Mouse (Mus musculus): ENCODE results near the gene Adcy6. TPM values are rescaled to one million over a fixed set of nuclear protein-coding genes. Genes with fewer than 3 reads are reported as not detected.

The Adcy6 gene
- polyA plus RNA-seq, 1 experiment from 2014 or later: 8.3 TPM

DNA sequence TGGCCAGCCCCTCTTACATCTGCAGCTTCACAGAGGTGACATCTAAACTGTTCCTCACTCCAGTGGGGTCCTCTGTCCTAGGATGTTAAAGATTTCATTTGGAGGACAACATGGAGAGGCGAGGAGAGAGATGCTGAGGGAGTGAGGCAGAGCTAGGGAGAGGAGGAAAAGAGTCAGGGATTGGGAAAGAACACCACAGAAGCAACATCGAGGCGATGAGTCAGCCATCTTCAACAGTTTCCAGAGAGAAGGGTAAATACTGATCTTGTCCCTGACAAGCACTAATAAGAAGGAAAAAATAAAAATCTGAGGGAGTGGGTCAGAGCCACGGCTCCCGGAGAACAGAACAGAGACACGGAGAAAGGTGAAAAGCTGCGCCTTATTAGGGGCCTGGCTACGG lies 26.9 kb downstream of the Adcy6 start:
- 65% methylated on average over 8 of the region's 8 CpGs for WGBS (ENCODE audit: insufficient replicate concordance)
- Histone ChIP-seq H3K36me3 (ENCODE audit: control insufficient read depth, insufficient read depth) (no peaks in the 10 kb centered on the region), H3K9me3 (replicated peaks; ENCODE audit: control insufficient read depth, low read length) (no peaks in the 10 kb centered on the region)

GRCm38 (mm10) chr15:98582410-98582809 lies 27.5 kb downstream of the Adcy6 start:
- 76% methylated on average over 8 of the region's 8 CpGs for WGBS (ENCODE audit: insufficient replicate concordance)
- H3K4me3 ChIP-seq (ENCODE audit: low read depth, low read length): no peak overlapping the region

More for the DNA sequence above, 26.9 kb downstream of the Adcy6 start:
- Histone ChIP-seq H3K27me3 (ENCODE audit: control insufficient read depth, insufficient read depth, low read depth, low read length) (no peaks in the 10 kb centered on the region), H3K4me3 (ENCODE audit: low read depth, low read length) (no peak overlapping the region), H3K4me1 (ENCODE audit: control insufficient read depth, low read depth, low read length) (peaks cover 14% of the 10 kb centered on the region), H3K9ac (ENCODE audit: low read depth, low read length) (no peak overlapping the region), H3K27ac (ENCODE audit: low read length) (no peak overlapping the region), H3K4me2 (ENCODE audit: low read depth, low read length) (no peak overlapping the region)
- no peak for ATAC-seq (ENCODE audit: low read depth)

GRCm38 (mm10) chr15:98579795-98580464 lies 29.9 kb downstream of the Adcy6 start:
- H3K4me3 ChIP-seq (ENCODE audit: low read depth, low read length): no peak overlapping the region
- H3K27me3 ChIP-seq (ENCODE audit: control insufficient read depth, insufficient read depth, low read depth, low read length): no peaks in the 10 kb centered on the region
- WGBS (ENCODE audit: insufficient replicate concordance): 33% methylated on average over 5 of the region's 5 CpGs
- no peaks in the 10 kb centered on the region; the same call in 1 of the 2 replicates for H3K4me1 ChIP-seq (ENCODE audit: control insufficient read depth, low read depth, low read length)
- no peak overlapping the region for H3K27ac ChIP-seq (ENCODE audit: low read length)
- H3K9ac ChIP-seq (ENCODE audit: low read depth, low read length): no peak overlapping the region
- peak; percentile 69 for ATAC-seq (ENCODE audit: low read depth)
- no peaks in the 10 kb centered on the region for H3K36me3 ChIP-seq (ENCODE audit: control insufficient read depth, insufficient read depth)
- H3K4me2 ChIP-seq (ENCODE audit: low read depth, low read length): no peak overlapping the region
- no peaks in the 10 kb centered on the region for H3K9me3 ChIP-seq (replicated peaks; ENCODE audit: control insufficient read depth, low read length)

More at GRCm38 (mm10) chr15:98582410-98582809, 27.5 kb downstream of the Adcy6 start:
- H3K9me3 ChIP-seq (replicated peaks; ENCODE audit: control insufficient read depth, low read length): no peaks in the 10 kb centered on the region
- ATAC-seq (ENCODE audit: low read depth): no peak
- no peaks in the 10 kb centered on the region for H3K36me3 ChIP-seq (ENCODE audit: control insufficient read depth, insufficient read depth)
- H3K9ac ChIP-seq (ENCODE audit: low read depth, low read length): no peak overlapping the region
- no peaks in the 10 kb centered on the region for H3K27me3 ChIP-seq (ENCODE audit: control insufficient read depth, insufficient read depth, low read depth, low read length)
- H3K4me2 ChIP-seq (ENCODE audit: low read depth, low read length): no peak overlapping the region
- H3K4me1 ChIP-seq (ENCODE audit: control insufficient read depth, low read depth, low read length): peaks cover 9% of the 10 kb centered on the region
- no peak overlapping the region for H3K27ac ChIP-seq (ENCODE audit: low read length)

- Histone ChIP-seq H3K9me3 (replicated peaks; ENCODE audit: control insufficient read depth, low read length) (no peaks in the 10 kb centered on the region), H3K4me1 (ENCODE audit: control insufficient read depth, low read depth, low read length) (no peaks in the 10 kb centered on the region; the same call in 1 of the 2 replicates), H3K27me3 (ENCODE audit: control insufficient read depth, insufficient read depth, low read depth, low read length) (no peaks in the 10 kb centered on the region), H3K36me3 (ENCODE audit: control insufficient read depth, insufficient read depth) (no peaks in the 10 kb centered on the region), H3K4me3 (ENCODE audit: low read depth, low read length) (no peak overlapping the region), H3K27ac (ENCODE audit: low read length) (no peak overlapping the region), H3K4me2 (ENCODE audit: low read depth, low read length) (no peak overlapping the region), H3K9ac (ENCODE audit: low read depth, low read length) (no peak overlapping the region)
- 73% methylated on average over 2 of the region's 2 CpGs for WGBS (ENCODE audit: insufficient replicate concordance)
- no peak for ATAC-seq (ENCODE audit: low read depth)
Measured at GRCm38 (mm10) chr15:98579310-98579709, 30.6 kb downstream of the Adcy6 start.

DNA sequence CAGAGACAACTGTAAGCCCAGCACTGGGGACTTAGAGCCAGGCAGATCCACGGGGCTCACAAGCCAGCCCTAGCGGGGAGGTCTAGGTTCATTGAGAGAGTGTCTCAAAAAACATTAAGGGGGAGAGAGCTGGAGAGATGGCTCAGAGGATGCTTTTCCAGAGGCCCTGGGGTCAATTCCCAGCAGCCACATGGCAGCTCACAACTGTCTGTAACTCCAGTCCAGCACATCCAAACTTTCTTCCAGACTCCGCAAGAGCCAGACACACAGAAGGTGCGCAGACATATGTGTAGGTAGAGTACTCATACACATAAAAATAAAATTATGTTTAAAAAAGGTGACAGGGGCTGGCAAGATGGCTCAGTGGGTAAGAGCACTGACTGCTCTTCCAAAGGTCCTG lies 36.6 kb downstream of the Adcy6 start:
- H3K4me3 ChIP-seq (ENCODE audit: low read depth, low read length): no peak overlapping the region
- no peaks in the 10 kb centered on the region for H3K27me3 ChIP-seq (ENCODE audit: control insufficient read depth, insufficient read depth, low read depth, low read length)
- peaks cover 10% of the 10 kb centered on the region for H3K4me1 ChIP-seq (ENCODE audit: control insufficient read depth, low read depth, low read length)
- no peak overlapping the region for H3K9ac ChIP-seq (ENCODE audit: low read depth, low read length)
- H3K36me3 ChIP-seq (ENCODE audit: control insufficient read depth, insufficient read depth): no peaks in the 10 kb centered on the region
- ATAC-seq (ENCODE audit: low read depth): no peak
- no peak overlapping the region for H3K27ac ChIP-seq (ENCODE audit: low read length)
- no peak overlapping the region for H3K4me2 ChIP-seq (ENCODE audit: low read depth, low read length)
- WGBS (ENCODE audit: insufficient replicate concordance): 70% methylated on average over 4 of the region's 4 CpGs
- H3K9me3 ChIP-seq (replicated peaks; ENCODE audit: control insufficient read depth, low read length): no peaks in the 10 kb centered on the region

GRCm38 (mm10) chr15:98570873-98571538 lies 38.9 kb downstream of the Adcy6 start, which contains the start of the genes Ccnt1 and 4930415O20Rik:
Gene Ccnt1, minus strand, starts transcription at chr15:98570923.
Gene 4930415O20Rik, plus strand, starts transcription at chr15:98571004.
- Histone ChIP-seq H3K4me2 (ENCODE audit: low read depth, low read length) (no peak within 1 kb of the TSS), H3K36me3 (ENCODE audit: control insufficient read depth, insufficient read depth) (no peaks in the 10 kb centered on the region)
- 58% methylated on average over 10 of the region's 10 CpGs for WGBS (ENCODE audit: insufficient replicate concordance)

DNA sequence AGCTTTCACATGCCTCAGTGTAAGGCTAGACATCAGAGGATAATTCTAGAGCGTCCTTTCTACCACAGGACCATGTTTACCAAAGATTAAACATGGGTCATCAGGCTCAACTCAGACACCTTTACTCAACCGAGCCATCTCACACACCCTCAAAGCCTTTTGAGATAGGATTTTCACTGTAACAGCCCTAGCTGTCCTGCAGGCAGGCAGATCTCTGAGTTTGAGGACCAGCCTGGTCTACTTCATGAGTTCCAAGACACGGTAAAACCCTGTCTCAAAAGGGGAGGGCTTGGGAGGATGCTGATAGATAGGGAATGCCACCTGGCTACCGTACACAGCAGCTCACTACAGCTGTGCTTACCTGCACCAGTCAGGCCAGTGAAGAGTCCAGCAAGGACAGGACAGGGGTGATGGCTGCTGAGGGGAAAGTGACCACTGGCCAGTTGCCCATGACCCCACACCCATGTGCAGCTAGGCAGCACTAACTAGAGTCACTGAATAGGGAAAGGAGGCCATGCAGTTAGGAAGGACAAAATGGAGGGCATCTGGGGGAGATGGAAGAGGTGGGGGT lies 40.0 kb downstream of the Adcy6 start:
- no peaks in the 10 kb centered on the region for H3K9me3 ChIP-seq (replicated peaks; ENCODE audit: control insufficient read depth, low read length)
- H3K27ac ChIP-seq (ENCODE audit: low read length): no peak overlapping the region
- no peak overlapping the region for H3K9ac ChIP-seq (ENCODE audit: low read depth, low read length)
- H3K4me1 ChIP-seq (ENCODE audit: control insufficient read depth, low read depth, low read length): peaks cover 25% of the 10 kb centered on the region
- no peak for ATAC-seq (ENCODE audit: low read depth)
- no peak overlapping the region for H3K4me3 ChIP-seq (ENCODE audit: low read depth, low read length)
- 70% methylated on average over 4 of the region's 4 CpGs for WGBS (ENCODE audit: insufficient replicate concordance)
- peaks cover 2% of the 10 kb centered on the region; the same call in 1 of the 2 replicates for H3K36me3 ChIP-seq (ENCODE audit: control insufficient read depth, insufficient read depth)
- H3K4me2 ChIP-seq (ENCODE audit: low read depth, low read length): no peak overlapping the region
- no peaks in the 10 kb centered on the region for H3K27me3 ChIP-seq (ENCODE audit: control insufficient read depth, insufficient read depth, low read depth, low read length)

More at GRCm38 (mm10) chr15:98570873-98571538, 38.9 kb downstream of the Adcy6 start, which contains the start of the genes Ccnt1 and 4930415O20Rik:
- Histone ChIP-seq H3K9ac (ENCODE audit: low read depth, low read length) (no peak within 1 kb of the TSS), H3K4me1 (ENCODE audit: control insufficient read depth, low read depth, low read length) (peaks cover 14% of the 10 kb centered on the region), H3K27me3 (ENCODE audit: control insufficient read depth, insufficient read depth, low read depth, low read length) (no peaks in the 10 kb centered on the region), H3K27ac (ENCODE audit: low read length) (no peak within 1 kb of the TSS), H3K9me3 (replicated peaks; ENCODE audit: control insufficient read depth, low read length) (no peaks in the 10 kb centered on the region), H3K4me3 (ENCODE audit: low read depth, low read length) (no peak within 1 kb of the TSS)
- no peak for ATAC-seq (ENCODE audit: low read depth)

- 56% methylated on average over 7 of the region's 7 CpGs for WGBS (ENCODE audit: insufficient replicate concordance)
- Histone ChIP-seq H3K4me1 (ENCODE audit: control insufficient read depth, low read depth, low read length) (peaks cover 28% of the 10 kb centered on the region), H3K27me3 (ENCODE audit: control insufficient read depth, insufficient read depth, low read depth, low read length) (no peaks in the 10 kb centered on the region), H3K27ac (ENCODE audit: low read length) (peak overlapping the region; percentile 100), H3K36me3 (ENCODE audit: control insufficient read depth, insufficient read depth) (peaks cover 5% of the 10 kb centered on the region; the same call in 1 of the 2 replicates), H3K4me3 (ENCODE audit: low read depth, low read length) (peak overlapping the region; percentile 99), H3K4me2 (ENCODE audit: low read depth, low read length) (peak overlapping the region; percentile 67), H3K9me3 (replicated peaks; ENCODE audit: control insufficient read depth, low read length) (no peaks in the 10 kb centered on the region), H3K9ac (ENCODE audit: low read depth, low read length) (peak overlapping the region; percentile 77)
- no peak for ATAC-seq (ENCODE audit: low read depth)
Measured at GRCm38 (mm10) chr15:98569216-98569615, 40.7 kb downstream of the Adcy6 start.

Data from liver, embryonic 16.5 days (tissue).